Mouse (Mus musculus): Measurements from ENCODE around the gene Tgif1. TPM values are rescaled to one million over a fixed set of nuclear protein-coding genes. Genes with fewer than 3 reads are reported as not detected.

The Tgif1 gene
- polyA plus RNA-seq, 1 experiment from 2014 or later, result 60.3 TPM

DNA sequence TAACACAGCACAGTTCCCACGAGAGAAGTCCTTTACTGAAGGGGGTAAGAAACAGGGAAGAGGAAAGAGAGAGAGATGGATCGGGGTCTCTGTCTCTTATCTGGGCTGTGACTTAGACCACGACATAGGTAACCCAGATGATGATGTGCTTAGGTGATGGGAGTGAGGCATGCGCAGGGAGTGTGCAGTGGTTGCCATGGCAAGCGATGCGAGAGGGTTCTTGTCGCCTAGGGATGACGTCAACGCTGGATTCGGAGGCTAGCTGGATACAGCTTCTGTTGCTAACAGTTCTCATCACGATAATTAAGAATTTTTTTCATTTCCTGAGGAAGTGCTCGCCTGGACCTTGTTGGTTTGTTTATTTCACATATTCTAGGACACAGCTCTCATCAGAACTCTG, 27.1 kb downstream of the Tgif1 start:
- H3K4me1 ChIP-seq (ENCODE audit: insufficient read depth), result no peaks in the 10 kb centered on the region
- no peak overlapping the region for H3K4me3 ChIP-seq (ENCODE audit: low read depth, low read length)
- 69% methylated on average over 12 of the region's 12 CpGs for WGBS
- H3K9me3 ChIP-seq (ENCODE audit: low read depth, low read length), result no peaks in the 10 kb centered on the region
- ATAC-seq (ENCODE audit: insufficient read depth), result no peak
- H3K36me3 ChIP-seq (ENCODE audit: insufficient read depth), result no peaks in the 10 kb centered on the region
- H3K9ac ChIP-seq, result no peak overlapping the region
- no peak for DNase-seq
- no peaks in the 10 kb centered on the region; the same call in 1 of the 2 replicates for H3K27me3 ChIP-seq (ENCODE audit: insufficient read depth, low read length)
- no peak overlapping the region for H3K27ac ChIP-seq (ENCODE audit: low read depth)
- TF ChIP-seq CTCF (IDR thresholded peaks at IDR 0.05; ENCODE audit: low read depth), result no peak
- H3K4me2 ChIP-seq, result no peak overlapping the region

DNA sequence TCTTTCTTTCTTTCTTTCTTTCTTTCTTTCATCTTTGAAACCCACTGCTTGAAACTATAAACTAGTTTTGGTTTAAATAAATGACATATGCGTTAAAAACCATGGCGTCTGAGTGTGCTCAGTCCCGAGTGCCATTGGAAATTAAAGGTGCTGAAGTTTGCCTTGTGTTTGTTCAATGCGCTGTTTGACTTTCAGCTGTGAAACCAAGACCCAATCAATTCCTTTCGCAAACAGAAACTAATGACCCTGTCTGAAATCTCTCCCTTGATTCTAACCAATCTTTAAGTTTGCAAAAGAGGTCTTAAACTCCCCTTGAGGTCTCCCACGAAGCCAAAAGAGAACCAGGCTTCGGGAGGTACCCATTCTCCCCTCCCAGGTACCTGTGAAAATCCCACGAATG, 30.3 kb downstream of the Tgif1 start:
- DNase-seq, result no peak
- no peak overlapping the region for H3K27ac ChIP-seq (ENCODE audit: low read depth)
- H3K9ac ChIP-seq, result no peak overlapping the region
- no peaks in the 10 kb centered on the region for H3K9me3 ChIP-seq (ENCODE audit: low read depth, low read length)
- H3K4me2 ChIP-seq, result peak overlapping the region; percentile 16
- no peak overlapping the region for H3K4me3 ChIP-seq (ENCODE audit: low read depth, low read length)
- no peak for ATAC-seq (ENCODE audit: insufficient read depth)
- no peak for TF ChIP-seq CTCF (IDR thresholded peaks at IDR 0.05; ENCODE audit: low read depth)
- no peaks in the 10 kb centered on the region for H3K36me3 ChIP-seq (ENCODE audit: insufficient read depth)
- peaks cover 11% of the 10 kb centered on the region for H3K27me3 ChIP-seq (ENCODE audit: insufficient read depth, low read length)
- 59% methylated on average over 8 of the region's 8 CpGs for WGBS
- no peaks in the 10 kb centered on the region for H3K4me1 ChIP-seq (ENCODE audit: insufficient read depth)

GRCm38 (mm10) chr17:70817862-70818451, 35.4 kb downstream of the Tgif1 start:
- peak overlapping the region; percentile 50 for H3K4me3 ChIP-seq (ENCODE audit: low read depth, low read length)
- DNase-seq (peak; percentile 65), ATAC-seq (ENCODE audit: insufficient read depth) (peak; percentile 68)
- H3K4me1 ChIP-seq (ENCODE audit: insufficient read depth), result no peaks in the 10 kb centered on the region
- H3K9me3 ChIP-seq (ENCODE audit: low read depth, low read length), result no peaks in the 10 kb centered on the region
- H3K9ac ChIP-seq, result peak overlapping the region; percentile 52
- H3K36me3 ChIP-seq (ENCODE audit: insufficient read depth), result no peaks in the 10 kb centered on the region
- no peak overlapping the region for H3K27ac ChIP-seq (ENCODE audit: low read depth)
- TF ChIP-seq CTCF (IDR thresholded peaks at IDR 0.05; ENCODE audit: low read depth), result no peak
- H3K27me3 ChIP-seq (ENCODE audit: insufficient read depth, low read length), result peaks cover 23% of the 10 kb centered on the region
- peak overlapping the region; percentile 91 for H3K4me2 ChIP-seq
- 3% methylated on average over 51 of the region's 51 CpGs for WGBS

DNA sequence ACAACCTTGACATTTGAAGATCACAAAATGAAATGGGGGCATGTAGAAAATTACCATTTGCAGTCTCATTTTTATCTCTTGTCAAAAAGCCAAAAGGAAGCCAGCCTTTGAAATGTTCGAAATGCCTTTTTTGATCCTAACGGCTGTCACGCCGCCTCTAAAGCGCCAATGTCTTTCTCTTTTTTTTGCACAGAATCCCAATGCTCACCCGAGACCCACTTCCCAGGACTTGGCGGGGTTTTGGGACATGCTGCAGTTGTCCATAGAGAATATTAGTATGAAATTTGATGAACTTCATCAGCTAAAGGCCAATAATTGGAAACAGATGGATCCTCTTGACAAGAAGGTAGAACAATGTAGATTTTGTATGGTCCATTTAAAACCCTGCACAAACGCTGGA, 38.3 kb downstream of the Tgif1 start:
- Histone ChIP-seq H3K27me3 (ENCODE audit: insufficient read depth, low read length) (peaks cover 23% of the 10 kb centered on the region), H3K4me1 (ENCODE audit: insufficient read depth) (no peaks in the 10 kb centered on the region), H3K4me3 (ENCODE audit: low read depth, low read length) (no peak overlapping the region), H3K9me3 (ENCODE audit: low read depth, low read length) (no peaks in the 10 kb centered on the region), H3K4me2 (no peak overlapping the region), H3K36me3 (ENCODE audit: insufficient read depth) (no peaks in the 10 kb centered on the region), H3K9ac (no peak overlapping the region), H3K27ac (ENCODE audit: low read depth) (no peak overlapping the region)
- ATAC-seq (ENCODE audit: insufficient read depth) (no peak), DNase-seq (no peak)
- TF ChIP-seq CTCF (IDR thresholded peaks at IDR 0.05; ENCODE audit: low read depth), result no peak
- 66% methylated on average over 8 of the region's 8 CpGs for WGBS

GRCm38 (mm10) chr17:70810795-70811194, 42.6 kb downstream of the Tgif1 start:
- DNase-seq (no peak), ATAC-seq (ENCODE audit: insufficient read depth) (no peak)
- no peaks in the 10 kb centered on the region for H3K9me3 ChIP-seq (ENCODE audit: low read depth, low read length)
- no peaks in the 10 kb centered on the region for H3K36me3 ChIP-seq (ENCODE audit: insufficient read depth)
- no peak overlapping the region for H3K4me3 ChIP-seq (ENCODE audit: low read depth, low read length)
- H3K27ac ChIP-seq (ENCODE audit: low read depth), result no peak overlapping the region
- H3K27me3 ChIP-seq (ENCODE audit: insufficient read depth, low read length), result no peaks in the 10 kb centered on the region
- no peak overlapping the region for H3K9ac ChIP-seq
- H3K4me2 ChIP-seq, result no peak overlapping the region
- H3K4me1 ChIP-seq (ENCODE audit: insufficient read depth), result no peaks in the 10 kb centered on the region
- no peak for TF ChIP-seq CTCF (IDR thresholded peaks at IDR 0.05; ENCODE audit: low read depth)
- whole genome bisulfite sequencing, result 80% methylated on average over 5 of the region's 5 CpGs

- Histone ChIP-seq H3K4me2 (no peak overlapping the region), H3K4me1 (ENCODE audit: insufficient read depth) (no peaks in the 10 kb centered on the region), H3K27ac (ENCODE audit: low read depth) (no peak overlapping the region), H3K36me3 (ENCODE audit: insufficient read depth) (no peaks in the 10 kb centered on the region), H3K9ac (no peak overlapping the region), H3K27me3 (ENCODE audit: insufficient read depth, low read length) (no peaks in the 10 kb centered on the region), H3K9me3 (ENCODE audit: low read depth, low read length) (no peaks in the 10 kb centered on the region), H3K4me3 (ENCODE audit: low read depth, low read length) (no peak overlapping the region)
- no peak for TF ChIP-seq CTCF (IDR thresholded peaks at IDR 0.05; ENCODE audit: low read depth)
- WGBS, result 47% methylated on average over 3 of the region's 3 CpGs
- DNase-seq, result no peak
- ATAC-seq (ENCODE audit: insufficient read depth), result no peak
Observed at GRCm38 (mm10) chr17:70809776-70810175, 43.6 kb downstream of the Tgif1 start.

- TF ChIP-seq CTCF (IDR thresholded peaks at IDR 0.05; ENCODE audit: low read depth), result no peak
- Histone ChIP-seq H3K4me1 (ENCODE audit: insufficient read depth) (no peaks in the 10 kb centered on the region), H3K9ac (no peak overlapping the region), H3K27ac (ENCODE audit: low read depth) (no peak overlapping the region), H3K4me3 (ENCODE audit: low read depth, low read length) (no peak overlapping the region), H3K27me3 (ENCODE audit: insufficient read depth, low read length) (no peaks in the 10 kb centered on the region), H3K36me3 (ENCODE audit: insufficient read depth) (no peaks in the 10 kb centered on the region), H3K4me2 (0 out of 2 replicates have a peak overlapping the region, but pooled peaks have one; percentile 2), H3K9me3 (ENCODE audit: low read depth, low read length) (no peaks in the 10 kb centered on the region)
- WGBS, result 44% methylated on average over 14 of the region's 14 CpGs
- DNase-seq, result no peak
- no peak for ATAC-seq (ENCODE audit: insufficient read depth)
Observed at GRCm38 (mm10) chr17:70808837-70809236, 44.5 kb downstream of the Tgif1 start.
